Mouse (Mus musculus): ENCODE results near the gene Arl3.

DNA sequence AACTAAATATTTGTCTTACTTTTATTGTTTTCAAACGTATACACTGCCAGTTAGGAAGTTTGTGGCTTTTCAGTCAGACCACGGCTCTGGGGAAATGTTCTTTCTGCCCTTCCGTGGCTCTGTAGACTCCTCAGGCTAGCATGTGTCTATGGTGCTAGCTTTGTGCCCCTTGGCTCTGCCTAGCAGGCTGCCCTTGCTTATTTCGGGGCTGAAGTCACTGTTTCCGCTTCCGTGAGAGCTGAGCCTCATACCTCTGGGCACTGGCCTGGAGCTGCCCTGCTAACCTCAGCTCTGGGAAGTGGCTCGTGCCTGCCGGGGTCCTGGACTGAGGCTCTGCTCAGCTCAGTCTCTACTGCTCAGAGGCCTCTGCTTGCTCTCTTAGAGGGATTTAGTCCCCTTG is 77.9 kb downstream of the Arl3 start:
- no peak for TF ChIP-seq CTCF (conservative IDR thresholded peaks at IDR 0.05; ENCODE audit: low read length)
- no peak for TF ChIP-seq POU5F1 (IDR thresholded peaks at IDR 0.05; ENCODE audit: borderline replicate concordance, low read length)
- no peak for TF ChIP-seq NANOG (IDR thresholded peaks at IDR 0.05; ENCODE audit: borderline replicate concordance, low read length)

All from E14TG2a.4 (cell line).